Mouse (Mus musculus) heart, embryonic 10.5 days (tissue): ENCODE measurements around the gene Cep85l. TPM values are rescaled to one million over a fixed set of nuclear protein-coding genes. Genes with fewer than 3 reads are reported as not detected.
A peak's percentile ranks its signal among the peaks of the same experiment; 100 is the strongest.

Experiments used
- DNase-seq: peaks from one replicate; pipeline ENCODE4 v3.0.0-alpha.2; 2017; ENCODE audit warnings: low spot score
- H3K27ac ChIP-seq: fragments of 300-500 bp; sonication (generic); 2 replicates; pipeline ENCODE4 v1.5.1; 2016; ENCODE audit warnings: mild to moderate bottlenecking
- H3K27me3 ChIP-seq: fragments of 300-500 bp; sonication (generic); 2 replicates; pipeline ENCODE4 v1.6.1; 2016; ENCODE audit warnings: mild to moderate bottlenecking; ENCODE audit not compliant: poor library complexity, insufficient read depth, severe bottlenecking
- H3K36me3 ChIP-seq: fragments of 300-500 bp; sonication (generic); 2 replicates; pipeline ENCODE4 v1.6.1; 2016; ENCODE audit warnings: mild to moderate bottlenecking, moderate library complexity
- H3K4me1 ChIP-seq: fragments of 300-500 bp; sonication (generic); 2 replicates; pipeline ENCODE4 v1.6.1; 2016; ENCODE audit warnings: mild to moderate bottlenecking
- H3K4me3 ChIP-seq: fragments of 300-500 bp; sonication (generic); 2 replicates; pipeline ENCODE4 v1.5.1; 2016; ENCODE audit warnings: mild to moderate bottlenecking, moderate library complexity
- H3K9me3 ChIP-seq: fragments of 300-500 bp; sonication (generic); 2 replicates; pipeline ENCODE4 v1.6.1; 2016; ENCODE audit warnings: mild to moderate bottlenecking, moderate library complexity
- WGBS: fragments of 180-500 bp; shearing (Covaris S2); methylation state at CpG from one replicate; pipeline ENCODE4 v1.1.7; 2016; 5-methylcytosine and 5-hydroxymethylcytosine counted together
- polyA plus RNA-seq: library from polyadenylated mRNA; unstranded; fragments of >200 nt; fragmentation: Nextera tagmentation; extraction: Ambion mirVana; gene quantifications from 2 replicates; pipeline ENCODE4 v1.2.1, GENCODE M21; 2016

Cep85l gene
- polyA plus RNA-seq, 1 experiment from 2014 or later: 4.4 TPM

DNA sequence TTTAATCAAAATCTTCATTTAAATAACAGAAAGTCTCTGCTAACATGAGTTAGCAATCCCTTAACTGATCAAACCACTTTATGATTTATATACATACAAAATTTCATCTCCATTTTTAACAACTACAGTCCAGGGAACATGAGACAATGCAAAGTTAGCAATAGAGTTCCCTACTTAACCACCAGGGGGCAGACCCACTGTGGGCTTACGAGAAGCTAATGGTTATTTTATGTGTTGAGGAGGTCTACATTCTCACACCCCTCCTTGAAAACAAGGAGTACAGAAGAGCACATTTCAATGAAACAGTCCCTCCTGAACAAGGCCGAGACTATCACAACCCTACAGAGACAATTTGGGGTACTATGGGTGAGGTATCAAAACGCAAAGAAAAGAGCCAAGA lies 33.2 kb downstream of the Cep85l start:
- Histone ChIP-seq H3K27ac (no peak overlapping the region), H3K27me3 (no peaks in the 10 kb centered on the region), H3K4me1 (0 out of 2 replicates have a peak, but pooled peaks cover 3% of the 10 kb centered on the region), H3K4me3 (no peak overlapping the region), H3K9me3 (no peaks in the 10 kb centered on the region), H3K36me3 (0 out of 2 replicates have a peak, but pooled peaks cover 18% of the 10 kb centered on the region)
- WGBS: 52% methylated on average over 3 of the region's 3 CpGs
- DNase-seq: no peak

DNA sequence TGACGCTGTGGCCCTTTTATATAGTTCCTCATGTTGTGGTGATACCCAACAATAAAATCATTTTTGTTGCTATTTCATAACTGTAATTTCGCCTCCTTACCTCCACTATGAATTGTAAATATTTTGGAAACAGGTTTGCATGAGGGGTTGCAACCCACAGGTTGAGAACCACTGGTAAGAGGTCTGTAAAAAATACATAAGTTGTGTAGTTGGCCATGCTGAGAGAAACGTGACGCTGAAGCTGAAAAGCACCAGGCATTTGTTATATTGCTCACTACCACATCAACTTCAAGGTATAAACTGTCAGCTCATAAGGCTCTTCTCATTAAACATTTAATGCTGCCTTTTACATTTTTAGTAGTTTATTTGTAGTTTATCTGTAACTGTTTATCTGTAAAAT lies 34.2 kb downstream of the Cep85l start:
- no peak for DNase-seq
- Histone ChIP-seq H3K27ac (no peak overlapping the region), H3K36me3 (0 out of 2 replicates have a peak, but pooled peaks cover 18% of the 10 kb centered on the region), H3K9me3 (no peaks in the 10 kb centered on the region), H3K4me3 (no peak overlapping the region), H3K27me3 (no peaks in the 10 kb centered on the region), H3K4me1 (0 out of 2 replicates have a peak, but pooled peaks cover 3% of the 10 kb centered on the region)
- WGBS: 85% methylated on average over 4 of the region's 4 CpGs

DNA sequence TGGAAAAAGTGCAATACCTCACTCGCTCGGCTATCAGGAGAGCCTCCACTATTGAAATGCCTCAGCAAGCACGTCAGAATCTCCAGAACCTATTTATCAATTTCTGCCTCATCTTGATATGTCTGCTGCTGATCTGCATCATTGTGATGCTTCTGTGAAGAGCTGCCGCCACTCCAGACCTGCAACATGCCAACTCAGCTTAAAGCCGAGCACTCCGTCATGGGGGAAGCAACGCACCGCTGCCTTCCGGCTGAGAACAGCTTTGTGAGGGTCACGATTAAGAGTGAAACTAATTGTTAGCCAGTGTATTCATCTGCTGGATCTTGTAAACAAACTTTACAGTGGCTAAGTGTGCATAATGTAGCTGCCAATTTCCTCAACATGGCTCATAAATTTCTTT lies 35.9 kb downstream of the Cep85l start:
- Histone ChIP-seq H3K27me3 (no peaks in the 10 kb centered on the region), H3K4me3 (no peak overlapping the region), H3K36me3 (0 out of 2 replicates have a peak, but pooled peaks cover 15% of the 10 kb centered on the region), H3K9me3 (no peaks in the 10 kb centered on the region), H3K27ac (0 out of 2 replicates have a peak overlapping the region, but pooled peaks have one; percentile 13), H3K4me1 (0 out of 2 replicates have a peak, but pooled peaks cover 3% of the 10 kb centered on the region)
- WGBS: 57% methylated on average over 10 of the region's 10 CpGs
- DNase-seq: no peak

DNA sequence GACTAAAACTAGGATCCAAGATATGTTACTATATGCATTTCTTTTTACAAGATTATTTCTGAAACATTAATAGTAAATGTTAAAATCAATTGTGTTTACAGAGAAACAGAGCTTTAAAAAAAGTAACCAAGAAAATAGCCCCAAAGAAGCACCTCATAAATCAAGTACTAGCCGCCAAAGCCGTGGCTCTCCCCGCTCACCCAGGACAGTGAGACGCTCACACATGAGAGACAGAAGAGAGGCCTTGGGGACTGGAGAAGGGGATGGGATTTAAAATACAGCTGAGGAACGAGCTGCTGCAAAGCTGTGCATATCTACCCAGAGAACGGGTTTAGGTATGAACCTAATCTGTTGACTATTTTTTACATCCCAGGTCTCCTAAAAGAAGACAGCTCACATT lies 36.4 kb downstream of the Cep85l start:
- Histone ChIP-seq H3K36me3 (0 out of 2 replicates have a peak, but pooled peaks cover 11% of the 10 kb centered on the region), H3K27ac (peak overlapping the region; percentile 64; the same call in 1 of the 2 replicates), H3K4me1 (0 out of 2 replicates have a peak, but pooled peaks cover 3% of the 10 kb centered on the region), H3K4me3 (peak overlapping the region; percentile 32; the same call in 1 of the 2 replicates), H3K9me3 (no peaks in the 10 kb centered on the region), H3K27me3 (no peaks in the 10 kb centered on the region)
- DNase-seq: no peak
- 48% methylated on average over 6 of the region's 6 CpGs for WGBS

DNA sequence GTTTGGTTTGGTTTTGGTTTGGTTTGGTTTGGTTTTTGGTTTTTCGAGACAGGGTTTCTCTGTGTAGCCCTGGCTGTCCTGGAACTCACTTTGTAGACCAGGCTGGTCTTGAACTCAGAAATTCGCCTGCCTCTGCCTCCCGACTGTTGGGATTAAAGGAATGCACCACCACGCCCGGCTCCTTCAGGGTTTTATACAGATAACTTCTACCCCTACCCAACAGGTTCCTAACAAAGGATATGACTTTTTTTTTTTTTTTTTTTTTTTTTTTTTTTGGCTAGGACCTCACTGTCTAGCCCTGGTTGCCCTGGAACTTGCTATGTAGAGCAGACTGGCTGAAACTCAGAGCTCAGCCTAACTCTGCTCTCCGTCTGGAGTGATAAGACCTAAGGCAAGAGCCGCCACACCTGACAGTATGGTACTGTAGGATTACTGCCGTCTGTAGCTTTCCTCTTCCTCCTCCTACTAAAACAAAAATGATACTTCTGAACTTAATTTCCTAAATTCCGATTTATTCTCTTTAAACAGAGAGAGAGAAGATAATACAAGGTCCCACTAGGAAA lies 37.5 kb downstream of the Cep85l start:
- no peak for DNase-seq
- H3K27ac ChIP-seq: no peak overlapping the region

GRCm38 (mm10) chr10:53341288-53341965 lies 38.3 kb downstream of the Cep85l start:
- WGBS: 73% methylated on average over 7 of the region's 7 CpGs
- peak overlapping the region; percentile 57 for H3K4me3 ChIP-seq
- no peak overlapping the region for H3K27ac ChIP-seq
- H3K36me3 ChIP-seq: 0 out of 2 replicates have a peak, but pooled peaks cover 11% of the 10 kb centered on the region
- H3K27me3 ChIP-seq: no peaks in the 10 kb centered on the region
- H3K9me3 ChIP-seq: no peaks in the 10 kb centered on the region
- no peak for DNase-seq
- 0 out of 2 replicates have a peak, but pooled peaks cover 3% of the 10 kb centered on the region for H3K4me1 ChIP-seq

More for the DNA sequence above, 37.5 kb downstream of the Cep85l start:
- Histone ChIP-seq H3K4me1 (0 out of 2 replicates have a peak, but pooled peaks cover 3% of the 10 kb centered on the region), H3K36me3 (0 out of 2 replicates have a peak, but pooled peaks cover 11% of the 10 kb centered on the region), H3K27me3 (no peaks in the 10 kb centered on the region), H3K9me3 (no peaks in the 10 kb centered on the region), H3K4me3 (peak overlapping the region; percentile 57; the same call in 1 of the 2 replicates)
- 63% methylated on average over 9 of the region's 9 CpGs for WGBS

GRCm38 (mm10) chr10:53339045-53339444 lies 40.7 kb downstream of the Cep85l start:
- Histone ChIP-seq H3K9me3 (no peaks in the 10 kb centered on the region), H3K4me1 (peaks cover 12% of the 10 kb centered on the region; the same call in 1 of the 2 replicates), H3K4me3 (peak overlapping the region; percentile 57), H3K27ac (peak overlapping the region; percentile 85), H3K27me3 (no peaks in the 10 kb centered on the region), H3K36me3 (0 out of 2 replicates have a peak, but pooled peaks cover 7% of the 10 kb centered on the region)
- 42% methylated on average over 2 of the region's 2 CpGs for WGBS
- no peak for DNase-seq

- H3K36me3 ChIP-seq: no peaks in the 10 kb centered on the region
- no peak for DNase-seq
- H3K4me3 ChIP-seq: peak within 1 kb of the TSS; percentile 57
- no peaks in the 10 kb centered on the region for H3K27me3 ChIP-seq
- peaks cover 25% of the 10 kb centered on the region for H3K4me1 ChIP-seq
- H3K9me3 ChIP-seq: no peaks in the 10 kb centered on the region
- H3K27ac ChIP-seq: peak within 1 kb of the TSS; percentile 85
- WGBS: 53% methylated on average over 6 of the region's 6 CpGs
Measured at GRCm38 (mm10) chr10:53337162-53337923, 42.4 kb downstream of the Cep85l start, which contains the start of gene Pln. TSS of gene Pln (plus strand) at chr10:53337667.

DNA sequence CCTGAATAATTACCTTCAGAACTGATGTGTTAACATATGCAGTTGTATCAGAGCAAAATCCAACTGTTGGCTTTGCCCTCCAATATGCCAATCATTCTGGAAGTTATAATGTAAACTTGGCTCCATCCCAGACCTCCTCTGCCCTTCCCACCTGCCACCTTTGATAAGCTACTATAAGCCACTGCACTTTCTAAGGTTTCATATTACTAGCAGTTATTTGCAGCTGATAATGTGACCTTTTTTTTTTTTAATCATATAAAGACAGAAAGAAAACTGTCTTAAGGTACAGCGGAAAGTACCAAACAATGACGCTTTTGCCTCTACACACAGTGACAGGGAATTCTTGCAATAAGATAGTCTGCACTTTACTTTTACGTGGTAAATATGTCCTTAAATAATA lies 43.8 kb downstream of the Cep85l start:
- H3K36me3 ChIP-seq: no peaks in the 10 kb centered on the region
- peak overlapping the region; percentile 85 for H3K27ac ChIP-seq
- no peak for DNase-seq
- no peaks in the 10 kb centered on the region for H3K9me3 ChIP-seq
- H3K4me3 ChIP-seq: no peak overlapping the region
- H3K4me1 ChIP-seq: peaks cover 30% of the 10 kb centered on the region
- no peaks in the 10 kb centered on the region for H3K27me3 ChIP-seq
- 82% methylated on average over 3 of the region's 3 CpGs for WGBS

DNA sequence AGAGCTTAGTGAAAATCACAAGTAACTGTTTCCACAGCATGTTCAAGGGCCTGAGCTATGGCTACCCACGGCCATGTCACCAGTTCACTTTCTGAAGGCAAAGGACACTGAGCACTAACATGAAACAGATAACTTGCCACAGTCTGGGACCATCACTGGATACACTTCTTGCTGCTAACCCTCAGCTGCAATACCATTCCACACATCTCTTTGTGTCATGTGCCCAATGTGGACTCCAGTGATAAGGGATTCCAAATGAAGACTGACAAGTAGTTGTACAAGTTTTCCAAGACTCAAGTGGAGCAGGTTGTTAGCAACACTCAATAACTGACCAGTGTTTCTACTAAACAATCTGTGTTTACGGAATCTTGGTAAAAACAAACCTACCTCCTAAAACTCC lies 44.5 kb downstream of the Cep85l start:
- Histone ChIP-seq H3K36me3 (no peaks in the 10 kb centered on the region), H3K27ac (peak overlapping the region; percentile 85), H3K4me3 (no peak overlapping the region), H3K4me1 (peaks cover 32% of the 10 kb centered on the region), H3K27me3 (no peaks in the 10 kb centered on the region), H3K9me3 (no peaks in the 10 kb centered on the region)
- no peak for DNase-seq
- 41% methylated on average over 2 of the region's 2 CpGs for WGBS

DNA sequence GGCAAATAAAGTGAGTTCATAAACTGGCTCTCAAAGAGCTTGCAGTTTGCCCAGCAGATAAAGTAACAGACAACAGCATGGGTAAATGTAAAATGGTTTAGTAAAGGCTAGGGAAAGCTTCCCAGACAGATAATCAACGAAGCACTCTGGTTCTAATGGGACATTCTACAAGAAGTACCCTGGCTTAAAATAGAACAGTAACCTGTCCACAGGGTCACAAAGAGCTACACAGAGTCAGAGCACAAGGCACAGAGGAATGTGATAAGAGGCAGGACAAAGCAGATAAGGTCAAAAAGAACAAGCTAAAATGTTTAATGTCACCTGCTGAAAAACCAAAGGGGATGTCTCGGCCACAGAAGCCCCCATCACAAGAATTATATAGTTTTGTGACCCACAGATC lies 47.0 kb downstream of the Cep85l start:
- no peak for DNase-seq
- Histone ChIP-seq H3K4me1 (peaks cover 51% of the 10 kb centered on the region), H3K27ac (peak overlapping the region; percentile 77), H3K9me3 (no peaks in the 10 kb centered on the region), H3K36me3 (no peaks in the 10 kb centered on the region), H3K4me3 (no peak overlapping the region), H3K27me3 (no peaks in the 10 kb centered on the region)
- WGBS: 25% methylated on average over 2 of the region's 2 CpGs

DNA sequence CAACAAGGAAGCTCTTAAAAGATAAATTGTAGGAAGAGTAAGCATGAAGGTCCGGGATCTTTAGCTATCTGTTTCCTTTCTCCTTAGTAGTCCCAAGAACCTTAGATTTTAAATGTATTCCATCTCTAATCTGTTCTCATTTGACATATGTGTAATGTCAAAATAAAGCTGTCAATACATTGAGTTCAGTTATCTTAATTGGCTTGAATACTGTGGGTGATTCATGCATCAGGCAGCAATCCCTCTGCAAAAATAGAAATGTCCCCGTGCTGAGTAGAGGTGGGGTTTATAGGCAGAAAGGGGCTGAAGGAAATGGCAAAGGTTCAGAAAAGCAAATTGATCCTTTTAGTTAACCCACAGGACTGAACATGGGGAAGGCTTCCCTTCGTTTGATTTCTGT lies 50.5 kb downstream of the Cep85l start:
- Histone ChIP-seq H3K36me3 (no peaks in the 10 kb centered on the region), H3K27me3 (no peaks in the 10 kb centered on the region), H3K4me3 (no peak overlapping the region), H3K9me3 (no peaks in the 10 kb centered on the region), H3K27ac (peak overlapping the region; percentile 73; the same call in 1 of the 2 replicates), H3K4me1 (peaks cover 56% of the 10 kb centered on the region)
- no peak for DNase-seq
- 39% methylated on average over 3 of the region's 3 CpGs for WGBS
